Mouse (Mus musculus) liver, embryonic 11.5 days (tissue): ENCODE measurements around the gene Olfr395. TPM values are rescaled to one million over a fixed set of nuclear protein-coding genes. Genes with fewer than 3 reads are reported as not detected.
"Not testable (repeated sequence)": the region's sequence is repeated elsewhere in the genome, so short reads cannot be mapped to it uniquely, and the experiment has no call there.

Source experiments
- ATAC-seq: fragments of 200-750 bp; cut with Nextera tagmentation; replicated peaks from 2 replicates; pipeline ENCODE4 v1.8.0; 2017; ENCODE audit warnings: moderate number of reproducible peaks, mild to moderate bottlenecking, moderate TSS enrichment, moderate library complexity; ENCODE audit not compliant: low FRiP score
- DNase-seq: peaks from one replicate; pipeline ENCODE4 v3.0.0-alpha.2; 2017; ENCODE audit warnings: low spot score
- H3K27ac ChIP-seq: fragments of 300-500 bp; sonication (generic); 2 replicates; pipeline ENCODE4 v1.5.1; 2014; ENCODE audit warnings: mild to moderate bottlenecking, low read depth, low read length, control low read depth
- H3K27me3 ChIP-seq: fragments of 300-500 bp; sonication (generic); replicated peaks from 2 replicates; pipeline ENCODE4 v1.6.1; 2014; ENCODE audit warnings: low read length, mixed read lengths; ENCODE audit not compliant: control insufficient read depth, insufficient read depth
- H3K36me3 ChIP-seq: fragments of 300-500 bp; sonication (generic); 2 replicates; pipeline ENCODE4 v1.6.1; 2014; ENCODE audit warnings: mild to moderate bottlenecking, low read length, moderate library complexity, mixed read lengths; ENCODE audit not compliant: control insufficient read depth, insufficient read depth
- H3K4me1 ChIP-seq: fragments of 300-500 bp; sonication (generic); replicated peaks from 2 replicates; pipeline ENCODE4 v1.6.1; 2014; ENCODE audit warnings: low read length, mixed read lengths; ENCODE audit not compliant: control insufficient read depth, insufficient read depth
- H3K4me2 ChIP-seq: fragments of 300-500 bp; sonication (generic); 2 replicates; pipeline ENCODE4 v1.6.1; 2014; ENCODE audit warnings: mild to moderate bottlenecking, control low read depth, moderate library complexity
- H3K4me3 ChIP-seq: fragments of 300-500 bp; sonication (generic); 2 replicates; pipeline ENCODE4 v1.5.1; 2014; ENCODE audit warnings: low read depth, low read length, control low read depth
- H3K9ac ChIP-seq: fragments of 300-500 bp; sonication (generic); 2 replicates; pipeline ENCODE4 v1.6.1; 2014; ENCODE audit warnings: low read depth, low read length, control low read depth
- H3K9me3 ChIP-seq: fragments of 300-500 bp; sonication (generic); 2 replicates; pipeline ENCODE4 v1.6.1; 2016; ENCODE audit warnings: low read length, inconsistent platforms, mixed read lengths; ENCODE audit not compliant: control insufficient read depth
- WGBS: fragments of 180-500 bp; shearing (Covaris S2); extraction: QIAGEN DNeasy Blood & Tissue Kit; methylation state at CpG from one replicate; pipeline ENCODE4 v1.1.7; 2014; 5-methylcytosine and 5-hydroxymethylcytosine counted together
- polyA plus RNA-seq: library from polyadenylated mRNA; unstranded; fragments of >200 nt; fragmentation: Nextera tagmentation; extraction: Ambion mirVana; gene quantifications from 2 replicates; pipeline ENCODE4 v1.2.1, GENCODE M21; 2014

Gene Olfr395
- polyA plus RNA-seq = not detected in 2 replicates

GRCm38 (mm10) chr11:73909199-73909598 is at the start of gene Olfr395:
TSS of gene Olfr395 (minus strand) at chr11:73909299.
- not testable (repeated sequence) for H3K9ac ChIP-seq, H3K27me3 ChIP-seq, H3K27ac ChIP-seq, DNase-seq, ATAC-seq, H3K9me3 ChIP-seq, H3K36me3 ChIP-seq, H3K4me2 ChIP-seq, H3K4me3 ChIP-seq, H3K4me1 ChIP-seq
- 70% methylated on average over 4 of the region's 4 CpGs for WGBS

- H3K9me3 ChIP-seq = no peaks in the 10 kb centered on the region
- H3K27me3 ChIP-seq = no peaks in the 10 kb centered on the region
- DNase-seq (no peak), ATAC-seq (no peak)
- H3K4me3 ChIP-seq = no peak within 1 kb of the TSS
- no peaks in the 10 kb centered on the region for H3K36me3 ChIP-seq
- H3K9ac ChIP-seq = no peak within 1 kb of the TSS
- H3K4me1 ChIP-seq = no peaks in the 10 kb centered on the region
- no peak within 1 kb of the TSS for H3K27ac ChIP-seq
- H3K4me2 ChIP-seq = no peak within 1 kb of the TSS
Observed at GRCm38 (mm10) chr11:73936377-73936776, 27.3 kb upstream of the Olfr395 start, which contains the start of gene Olfr23. TSS of gene Olfr23 (plus strand) at chr11:73936677.

- ATAC-seq (no peak), DNase-seq (no peak)
- H3K27me3 ChIP-seq = no peaks in the 10 kb centered on the region
- no peak within 1 kb of the TSS for H3K4me3 ChIP-seq
- H3K4me1 ChIP-seq = no peaks in the 10 kb centered on the region
- no peak within 1 kb of the TSS for H3K4me2 ChIP-seq
- H3K36me3 ChIP-seq = no peaks in the 10 kb centered on the region
- no peak within 1 kb of the TSS for H3K9ac ChIP-seq
- no peak within 1 kb of the TSS for H3K27ac ChIP-seq
- 76% methylated on average over 1 of the region's 1 CpGs for WGBS
- peaks cover 4% of the 10 kb centered on the region; the same call in 1 of the 2 replicates for H3K9me3 ChIP-seq
Observed at GRCm38 (mm10) chr11:73890671-73891070, 18.4 kb downstream of the Olfr395 start, which contains the start of gene Olfr394. TSS of gene Olfr394 (minus strand) at chr11:73890771.

Other genes with a start within 250 kb of the Olfr395 start
- gene Zfp735, start 220.5 kb downstream of the Olfr395 start, polyA plus RNA-seq = not detected in 2 replicates
- not detected in 2 replicates for gene Olfr389, start 128.6 kb downstream of the Olfr395 start, polyA plus RNA-seq
- not detected in 2 replicates for gene Olfr390, start 126.3 kb downstream of the Olfr395 start, polyA plus RNA-seq
- not detected in 2 replicates for gene Olfr391-ps, start 106.2 kb downstream of the Olfr395 start, polyA plus RNA-seq
- gene Olfr392, start 92.2 kb downstream of the Olfr395 start, polyA plus RNA-seq = not detected in 2 replicates
- gene Olfr393, start 57.8 kb downstream of the Olfr395 start, polyA plus RNA-seq = not detected in 2 replicates
- not detected in 2 replicates for gene Olfr394, start 18.5 kb downstream of the Olfr395 start, polyA plus RNA-seq
- gene Olfr23, start 27.4 kb upstream of the Olfr395 start, polyA plus RNA-seq = not detected in 2 replicates
- gene Olfr397, start 51.5 kb upstream of the Olfr395 start, polyA plus RNA-seq = not detected in 2 replicates
- gene Olfr398, start 81.1 kb upstream of the Olfr395 start, polyA plus RNA-seq = not detected in 2 replicates
- gene Olfr139, start 147.3 kb upstream of the Olfr395 start, polyA plus RNA-seq = not detected in 2 replicates
- gene Olfr399, start 147.3 kb upstream of the Olfr395 start, polyA plus RNA-seq = not detected in 2 replicates
- gene Zfp616, start 160.7 kb upstream of the Olfr395 start, polyA plus RNA-seq = not detected in 2 replicates
- not detected in 2 replicates for gene Olfr401, start 204.4 kb upstream of the Olfr395 start, polyA plus RNA-seq
- gene Olfr402, start 244.2 kb upstream of the Olfr395 start, polyA plus RNA-seq = not detected in 2 replicates